Mouse (Mus musculus) kidney, postnatal 0 days (tissue): ENCODE measurements around the gene Wdr31. TPM values are rescaled to one million over a fixed set of nuclear protein-coding genes. Genes with fewer than 3 reads are reported as not detected.

Source experiments
- ATAC-seq: fragments of 200-750 bp; cut with Nextera tagmentation; replicated peaks from 2 replicates; pipeline ENCODE4 v1.8.0; 2017; ENCODE audit warnings: low read depth, moderate number of reproducible peaks, moderate TSS enrichment, moderate library complexity; ENCODE audit not compliant: low FRiP score
- DNase-seq: peaks from one replicate; pipeline ENCODE4 v3.0.0-alpha.2; 2016; ENCODE audit warnings: low spot score
- H3K27ac ChIP-seq: fragments of 300-500 bp; sonication (generic); 2 replicates; pipeline ENCODE4 v1.5.1; 2014; ENCODE audit warnings: mild to moderate bottlenecking
- H3K27me3 ChIP-seq: fragments of 300-500 bp; sonication (generic); 2 replicates; pipeline ENCODE4 v1.6.1; 2014; ENCODE audit warnings: low read length, mixed read lengths; ENCODE audit not compliant: insufficient read depth
- H3K36me3 ChIP-seq: fragments of 300-500 bp; sonication (generic); 2 replicates; pipeline ENCODE4 v1.6.1; 2014; ENCODE audit warnings: low read length, mixed read lengths; ENCODE audit not compliant: insufficient read depth
- H3K4me1 ChIP-seq: fragments of 300-500 bp; sonication (generic); replicated peaks from 2 replicates; pipeline ENCODE4 v1.6.1; 2014; ENCODE audit warnings: antibody characterized with exemption, low read length, mixed read lengths; ENCODE audit not compliant: insufficient read depth
- H3K4me2 ChIP-seq: fragments of 300-500 bp; sonication (generic); 2 replicates; pipeline ENCODE4 v1.6.1; 2014; ENCODE audit warnings: mild to moderate bottlenecking, low read length, moderate library complexity, mixed read lengths
- H3K4me3 ChIP-seq: fragments of 300-500 bp; sonication (generic); replicated peaks from 2 replicates; pipeline ENCODE4 v1.5.1; 2014; ENCODE audit warnings: low read depth, low read length
- H3K9ac ChIP-seq: fragments of 300-500 bp; sonication (generic); 2 replicates; pipeline ENCODE4 v1.6.1; 2014; ENCODE audit warnings: low read depth, low read length
- H3K9me3 ChIP-seq: fragments of 300-500 bp; sonication (generic); replicated peaks from 2 replicates; pipeline ENCODE4 v1.6.1; 2016; ENCODE audit warnings: low read length, inconsistent platforms, mixed read lengths
- CTCF ChIP-seq: IDR thresholded peaks from 2 replicates; pipeline ENCODE4 v1.5.1; 2016; ENCODE audit warnings: antibody characterized with exemption, low read depth, mild to moderate bottlenecking, moderate library complexity
- WGBS: fragments of 180-500 bp; shearing (Covaris S2); extraction: QIAGEN DNeasy Blood & Tissue Kit; methylation state at CpG from one replicate; pipeline ENCODE4 v1.1.7; 2014; 5-methylcytosine and 5-hydroxymethylcytosine counted together
- polyA plus RNA-seq: library from polyadenylated mRNA; unstranded; fragments of >200 nt; fragmentation: Nextera tagmentation; extraction: Ambion mirVana; gene quantifications from 2 replicates; pipeline ENCODE4 v1.2.1, GENCODE M21; 2015

Wdr31 gene
- polyA plus RNA-seq, 1 experiment from 2014 or later = 10.1 TPM

GRCm38 (mm10) chr4:62501534-62501933, 30.8 kb upstream of the Wdr31 start:
- no peak for TF ChIP-seq CTCF
- no peak for DNase-seq
- Histone ChIP-seq H3K4me2 (peak overlapping the region; percentile 86), H3K27me3 (no peaks in the 10 kb centered on the region), H3K9me3 (no peaks in the 10 kb centered on the region), H3K9ac (peak overlapping the region; percentile 88), H3K36me3 (peaks cover 11% of the 10 kb centered on the region; the same call in 1 of the 2 replicates), H3K4me1 (peaks cover 8% of the 10 kb centered on the region; the same call in 1 of the 2 replicates), H3K4me3 (peak overlapping the region; percentile 86), H3K27ac (peak overlapping the region; percentile 83)
- no peak for ATAC-seq
- 3% methylated on average over 7 of the region's 7 CpGs for WGBS

GRCm38 (mm10) chr4:62500799-62501198, 30.1 kb upstream of the Wdr31 start:
- ATAC-seq (no peak), DNase-seq (no peak)
- H3K27me3 ChIP-seq = no peaks in the 10 kb centered on the region
- no peaks in the 10 kb centered on the region for H3K9me3 ChIP-seq
- H3K27ac ChIP-seq = no peak overlapping the region
- TF ChIP-seq CTCF = no peak
- peaks cover 11% of the 10 kb centered on the region; the same call in 1 of the 2 replicates for H3K36me3 ChIP-seq
- 0 out of 2 replicates have a peak overlapping the region, but pooled peaks have one; percentile 86 for H3K4me2 ChIP-seq
- WGBS = 70% methylated on average over 4 of the region's 4 CpGs
- H3K4me3 ChIP-seq = no peak overlapping the region
- no peak overlapping the region for H3K9ac ChIP-seq
- peaks cover 8% of the 10 kb centered on the region; the same call in 1 of the 2 replicates for H3K4me1 ChIP-seq

GRCm38 (mm10) chr4:62496815-62497214, 26.1 kb upstream of the Wdr31 start:
- 46% methylated on average over 8 of the region's 8 CpGs for WGBS
- Histone ChIP-seq H3K27me3 (no peaks in the 10 kb centered on the region), H3K4me2 (no peak overlapping the region), H3K4me3 (no peak overlapping the region), H3K4me1 (peaks cover 4% of the 10 kb centered on the region; the same call in 1 of the 2 replicates), H3K9ac (no peak overlapping the region), H3K9me3 (no peaks in the 10 kb centered on the region), H3K27ac (no peak overlapping the region), H3K36me3 (peaks cover 11% of the 10 kb centered on the region; the same call in 1 of the 2 replicates)
- DNase-seq = no peak
- ATAC-seq = peak; percentile 41
- no peak for TF ChIP-seq CTCF

GRCm38 (mm10) chr4:62495946-62496345, 25.2 kb upstream of the Wdr31 start:
- H3K4me2 ChIP-seq = no peak overlapping the region
- no peak for DNase-seq
- no peak overlapping the region for H3K4me3 ChIP-seq
- no peak for ATAC-seq
- peaks cover 11% of the 10 kb centered on the region; the same call in 1 of the 2 replicates for H3K36me3 ChIP-seq
- H3K9me3 ChIP-seq = no peaks in the 10 kb centered on the region
- no peak for TF ChIP-seq CTCF
- no peak overlapping the region for H3K27ac ChIP-seq
- H3K27me3 ChIP-seq = no peaks in the 10 kb centered on the region
- H3K9ac ChIP-seq = no peak overlapping the region
- WGBS = 71% methylated on average over 8 of the region's 8 CpGs
- H3K4me1 ChIP-seq = no peaks in the 10 kb centered on the region

- Histone ChIP-seq H3K4me1 (no peaks in the 10 kb centered on the region), H3K4me3 (no peak overlapping the region), H3K36me3 (peaks cover 6% of the 10 kb centered on the region; the same call in 1 of the 2 replicates), H3K4me2 (no peak overlapping the region), H3K27ac (no peak overlapping the region), H3K9ac (no peak overlapping the region), H3K9me3 (no peaks in the 10 kb centered on the region), H3K27me3 (no peaks in the 10 kb centered on the region)
- DNase-seq (no peak), ATAC-seq (no peak)
- no peak for TF ChIP-seq CTCF
- WGBS = 59% methylated on average over 9 of the region's 9 CpGs
Observed at GRCm38 (mm10) chr4:62494230-62494629, 23.5 kb upstream of the Wdr31 start.

GRCm38 (mm10) chr4:62492682-62493081, 22.0 kb upstream of the Wdr31 start:
- Histone ChIP-seq H3K4me3 (no peak overlapping the region), H3K27ac (no peak overlapping the region), H3K9me3 (no peaks in the 10 kb centered on the region), H3K4me1 (no peaks in the 10 kb centered on the region), H3K9ac (no peak overlapping the region), H3K4me2 (no peak overlapping the region), H3K27me3 (no peaks in the 10 kb centered on the region), H3K36me3 (no peaks in the 10 kb centered on the region)
- no peak for DNase-seq
- no peak for ATAC-seq
- TF ChIP-seq CTCF = no peak
- 75% methylated on average over 2 of the region's 2 CpGs for WGBS

- Histone ChIP-seq H3K9me3 (no peaks in the 10 kb centered on the region), H3K4me2 (no peak overlapping the region), H3K27me3 (no peaks in the 10 kb centered on the region), H3K36me3 (no peaks in the 10 kb centered on the region), H3K9ac (no peak overlapping the region), H3K27ac (no peak overlapping the region), H3K4me1 (no peaks in the 10 kb centered on the region), H3K4me3 (no peak overlapping the region)
- no peak for ATAC-seq
- no peak for DNase-seq
- 76% methylated on average over 2 of the region's 2 CpGs for WGBS
- no peak for TF ChIP-seq CTCF
Observed at GRCm38 (mm10) chr4:62487914-62488313, 17.2 kb upstream of the Wdr31 start.
